Mouse (Mus musculus) liver, adult 2 months (tissue): ENCODE measurements around the gene Thegl.

ENCODE experiments used
- CTCF ChIP-seq: fragments of 200-500 bp; IDR thresholded peaks from 2 replicates; pipeline ENCODE4 v1.5.1; 2011; ENCODE audit warnings: low read depth, low read length, control low read depth
- POLR2A ChIP-seq: fragments of 200-500 bp; IDR thresholded peaks from 2 replicates; pipeline ENCODE4 v1.6.1; 2011; ENCODE audit warnings: low read length, control low read depth; ENCODE audit not compliant: insufficient read depth; ENCODE audit errors: extremely low read depth

GRCm38 (mm10) chr5:77056881-77057440 lies 41.1 kb downstream of the Thegl start:
- TF ChIP-seq CTCF (no peak), POLR2A (no peak)
